Mouse (Mus musculus) spleen, postnatal 10 days (tissue): ENCODE data around the gene Pon2.
"Not testable (repeated sequence)": the region's sequence is repeated elsewhere in the genome, so short reads cannot be mapped to it uniquely, and the experiment has no call there.

Experiments used
- DNase-seq, 2 experiments: peaks; one replicate each; pipeline ENCODE4 v3.0.0; 2021 to 2022; ENCODE audit warnings: low spot score in 2 of 2

The Pon2 gene

DNA sequence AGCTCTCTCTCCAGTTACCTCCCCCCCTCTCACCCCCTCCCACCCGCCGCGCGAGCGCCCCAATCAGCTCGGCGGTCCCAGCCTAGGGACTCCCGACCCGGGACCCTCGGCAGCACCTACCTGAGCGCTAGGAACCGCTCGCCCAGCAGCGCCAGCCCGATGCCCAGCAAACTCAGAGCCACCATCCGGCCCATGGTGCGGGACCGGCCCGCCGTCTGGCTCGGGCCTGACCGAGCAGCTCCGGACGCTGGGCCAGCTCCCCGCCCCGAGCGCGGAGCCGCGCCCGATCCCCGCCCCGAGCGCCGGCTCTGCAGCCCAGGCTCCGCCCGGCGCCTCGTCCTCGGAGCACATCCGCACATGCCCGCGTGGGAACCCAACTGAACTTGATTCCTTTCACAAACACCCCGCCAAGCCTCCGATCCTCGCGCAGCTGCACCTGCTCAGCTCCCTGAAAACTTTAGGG is at the start of gene Pon2:
TSS of gene Pon2 (minus strand) at position 364 of the 463 bp plus-strand sequence.
- peak; percentile 87 to 90 for DNase-seq

DNA sequence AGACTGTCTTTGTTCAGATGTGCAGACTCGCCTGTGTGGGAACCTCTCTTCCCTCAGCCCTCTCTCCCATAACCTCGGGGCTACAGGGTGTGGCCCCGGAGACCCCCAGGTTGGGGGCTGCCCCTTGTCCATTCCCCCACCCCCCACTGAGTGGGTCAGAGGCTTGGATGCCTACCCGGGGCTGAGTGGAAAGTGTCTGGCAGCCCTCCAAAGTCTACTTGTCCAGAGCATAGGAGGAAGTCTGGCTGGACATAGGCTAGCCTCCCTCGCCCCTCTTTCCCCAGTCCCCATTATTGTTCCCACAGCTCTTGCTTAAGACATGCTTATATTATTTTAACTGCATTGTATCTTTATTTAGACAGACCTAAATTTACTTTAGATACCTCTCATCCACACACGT is 46.0 kb upstream of the Pon2 start:
- DNase-seq: no peak

DNA sequence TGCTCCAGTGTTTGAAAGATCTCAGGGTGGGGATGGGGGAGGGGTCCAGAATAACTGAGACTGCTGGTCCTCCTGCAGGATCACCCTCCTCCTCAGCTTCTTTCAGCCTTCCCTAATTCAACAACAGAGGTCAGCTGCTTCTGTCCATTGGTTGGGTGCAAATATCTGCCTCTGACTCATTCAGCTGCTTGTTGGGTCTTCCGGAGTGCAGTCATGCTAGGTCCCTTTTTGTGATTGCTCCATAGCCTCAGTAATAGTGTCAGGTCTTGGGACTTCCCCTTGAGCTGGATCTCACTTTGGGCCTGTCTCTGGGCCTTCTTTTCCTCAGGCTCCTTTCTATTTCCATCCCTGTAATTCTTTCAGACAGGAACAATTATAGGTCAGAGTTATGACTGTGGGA is 41.0 kb upstream of the Pon2 start:
- not testable (repeated sequence) for DNase-seq

- DNase-seq: not testable (repeated sequence)
These were observed 40.5 kb upstream of the Pon2 start for GRCm38 (mm10) chr6:5338781-5339180.

- DNase-seq: not testable (repeated sequence)
These were observed 37.8 kb upstream of the Pon2 start for GRCm38 (mm10) chr6:5336016-5336415.

- DNase-seq: no peak
These were observed 35.8 kb upstream of the Pon2 start for GRCm38 (mm10) chr6:5334021-5334420.

DNA sequence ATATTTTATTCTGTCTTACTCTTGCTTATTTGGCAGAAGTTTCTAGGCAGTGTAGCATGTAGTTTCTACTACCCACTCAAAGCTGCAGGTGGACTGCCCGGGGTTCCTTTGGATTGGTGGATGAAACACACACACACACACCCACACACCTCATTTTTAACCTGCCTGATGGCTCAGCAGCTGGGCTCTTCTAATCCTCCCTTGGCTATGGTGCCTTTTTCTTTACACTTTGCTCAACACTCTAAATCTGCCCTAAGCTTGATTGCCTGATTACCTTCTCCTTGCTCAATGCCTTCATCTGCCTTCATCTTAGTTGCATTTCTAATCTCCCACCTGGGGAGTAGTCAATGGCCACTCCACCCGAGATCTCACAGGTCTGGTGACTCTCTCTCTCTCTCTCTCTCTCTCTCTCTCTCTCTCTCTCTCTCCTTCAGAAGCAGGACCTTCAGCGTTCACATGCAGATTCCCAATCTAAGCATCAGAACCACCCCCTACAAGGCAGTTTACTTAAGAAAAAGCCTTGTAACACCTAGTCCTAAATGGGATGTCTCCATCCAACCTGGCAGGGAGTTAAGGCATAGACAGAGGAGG is 34.4 kb upstream of the Pon2 start:
- no peak for DNase-seq

- no peak for DNase-seq
These were observed 26.9 kb upstream of the Pon2 start for GRCm38 (mm10) chr6:5325122-5325521.

DNA sequence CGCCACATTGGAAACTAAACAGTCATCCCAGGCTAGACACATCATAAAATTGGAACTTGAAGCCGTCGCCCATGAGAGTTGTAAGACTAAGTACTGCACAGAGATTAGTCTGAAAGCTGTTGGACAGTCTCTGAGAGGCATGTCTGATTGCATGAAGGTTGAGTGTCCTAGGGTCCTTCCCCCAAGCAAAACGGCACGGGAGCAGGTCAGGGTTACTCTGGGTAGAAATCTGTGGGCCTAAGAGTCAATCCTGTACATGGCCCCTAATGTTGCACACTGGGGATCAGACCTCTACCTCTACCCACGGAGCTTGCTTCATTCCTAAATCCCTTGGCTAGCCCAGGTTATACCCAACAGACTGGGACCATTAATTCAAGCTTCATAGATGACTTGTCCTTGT is 25.8 kb upstream of the Pon2 start:
- not testable (repeated sequence) for DNase-seq

- no peak for DNase-seq
These were observed 18.4 kb upstream of the Pon2 start for GRCm38 (mm10) chr6:5316630-5317029.

- DNase-seq: no peak
These were observed 17.0 kb upstream of the Pon2 start for GRCm38 (mm10) chr6:5315053-5315759.

DNA sequence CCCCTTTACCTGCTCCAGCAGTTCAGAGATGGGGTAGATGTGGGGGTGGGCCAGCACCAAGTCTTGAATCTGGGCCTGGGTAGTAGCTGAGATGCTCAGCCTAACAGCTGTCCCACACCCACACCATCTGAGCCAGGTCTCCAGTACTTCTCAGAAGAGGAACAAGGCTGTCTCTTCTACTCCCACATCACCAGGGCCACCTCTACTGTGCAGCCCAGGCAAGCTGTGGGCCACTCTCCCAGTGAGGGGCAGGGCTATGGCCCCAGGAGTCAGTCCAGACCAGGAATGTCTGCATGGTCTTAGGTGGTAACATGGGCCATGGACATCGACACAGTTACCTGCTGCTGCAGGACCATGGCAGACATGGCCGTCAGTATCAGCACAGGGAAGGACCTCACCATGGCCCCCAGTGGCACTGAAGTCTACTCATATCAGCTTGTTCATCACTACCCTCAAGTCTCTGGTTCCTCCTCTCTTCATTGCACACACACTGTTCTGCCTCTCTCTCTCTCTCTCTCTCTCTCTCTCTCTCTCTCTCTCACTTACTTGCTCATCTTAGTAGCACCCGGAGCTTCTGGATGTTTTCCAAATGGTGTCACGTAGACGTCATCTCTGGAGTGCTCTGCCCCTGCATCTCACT is 15.8 kb upstream of the Pon2 start:
- DNase-seq: no peak

- no peak for DNase-seq
These were observed 12.2 kb upstream of the Pon2 start for GRCm38 (mm10) chr6:5310491-5310890.

- no peak for DNase-seq
These were observed 11.4 kb upstream of the Pon2 start for GRCm38 (mm10) chr6:5309595-5310197.

DNA sequence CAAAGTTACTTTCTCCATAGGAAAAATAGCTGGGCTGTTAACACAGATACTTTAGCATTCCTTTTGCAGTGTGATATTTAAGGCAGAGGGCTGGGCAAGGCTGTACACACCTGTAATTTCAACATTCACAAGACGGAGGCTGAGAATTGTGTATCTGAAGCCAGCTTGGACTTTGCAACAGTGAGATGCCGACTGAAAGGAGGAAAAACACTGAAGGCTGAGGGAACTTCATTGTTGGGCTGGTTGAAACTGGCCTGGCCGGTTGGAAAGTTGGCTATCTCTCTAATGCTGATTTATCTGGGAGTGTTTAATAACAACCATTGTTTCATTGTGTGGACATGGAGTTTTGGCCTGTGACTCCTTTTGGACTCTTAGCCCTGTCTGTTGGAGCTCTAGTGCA is 7.7 kb upstream of the Pon2 start:
- DNase-seq: no peak

DNA sequence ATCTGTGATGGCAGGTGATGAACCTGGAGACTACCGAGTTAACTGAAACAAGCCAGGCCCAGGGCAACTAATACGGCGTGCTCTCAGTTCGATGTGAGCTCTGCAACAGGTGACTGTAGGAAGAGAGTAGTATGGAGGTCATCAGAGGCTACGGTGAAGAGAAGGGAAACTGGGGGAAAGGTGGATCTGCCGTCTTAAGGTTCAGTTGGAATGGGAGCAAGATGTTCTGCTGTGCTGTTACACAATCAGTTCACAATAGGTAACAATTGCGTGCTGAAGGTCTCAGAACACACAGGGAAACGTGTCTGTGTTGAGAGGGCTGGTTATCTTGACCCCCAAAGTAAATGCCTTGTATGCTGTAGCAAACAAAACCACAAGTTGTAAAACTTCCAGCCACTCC is 6.7 kb upstream of the Pon2 start:
- DNase-seq: no peak

- DNase-seq: no peak
These were observed 2.4 kb upstream of the Pon2 start for GRCm38 (mm10) chr6:5300629-5301028.

DNA sequence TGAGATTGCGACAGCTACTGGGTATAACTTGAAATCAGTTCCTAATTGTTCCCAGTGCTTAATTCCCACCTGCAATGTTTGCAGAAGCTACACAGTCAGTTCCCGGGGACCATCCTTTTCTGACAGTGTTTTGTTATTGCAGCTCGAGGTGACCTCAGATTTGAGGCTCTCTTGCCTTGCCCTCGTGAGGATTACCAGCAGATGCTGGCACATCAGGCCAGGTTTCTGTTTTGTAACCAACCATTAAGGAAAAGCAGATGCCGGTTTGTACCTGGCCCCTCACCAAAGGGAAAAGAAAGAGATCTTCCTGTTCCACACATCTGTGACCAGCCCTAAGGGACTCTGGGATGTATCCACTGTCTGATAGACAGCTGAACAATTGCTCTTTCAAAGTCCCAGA is 1.3 kb upstream of the Pon2 start:
- no peak for DNase-seq

DNA sequence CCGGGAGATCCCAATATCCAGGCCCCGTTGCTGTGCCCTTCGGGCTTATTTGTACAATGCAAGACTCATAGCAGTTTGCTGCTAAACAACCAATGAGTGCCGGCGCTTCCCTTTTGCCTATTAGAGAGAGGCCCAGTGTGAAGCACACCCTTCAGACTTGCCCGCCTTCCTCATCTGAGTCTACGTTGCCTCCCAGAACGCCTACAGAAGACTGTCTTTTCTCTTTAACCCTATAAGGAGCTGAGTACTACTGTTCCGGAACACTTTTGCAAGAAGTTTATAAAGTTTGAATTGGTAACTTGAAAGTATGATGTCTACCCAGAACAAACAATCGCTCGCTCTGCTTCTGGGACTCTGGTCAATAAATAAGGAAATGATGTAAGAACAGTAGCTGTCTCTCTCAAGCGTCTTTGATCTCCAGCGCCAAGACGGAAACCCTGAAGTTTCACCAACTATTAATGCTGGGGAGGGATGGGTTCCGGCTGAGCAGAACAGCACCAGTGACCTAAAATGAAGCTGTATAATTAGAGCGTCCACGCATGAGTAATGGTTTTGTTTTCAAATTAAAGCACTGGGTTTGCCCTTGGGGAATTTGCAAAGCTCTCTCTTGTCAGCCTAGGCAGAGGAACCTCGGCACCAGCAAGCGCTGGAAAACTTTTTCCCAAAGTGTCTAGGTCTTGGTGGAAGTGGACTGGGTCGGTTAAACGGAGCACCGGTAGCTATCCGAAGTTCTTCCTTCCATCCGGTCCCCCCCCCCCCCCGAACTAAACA is 749 bp downstream of the Pon2 start:
- DNase-seq: peak; percentile 68 to 81

DNA sequence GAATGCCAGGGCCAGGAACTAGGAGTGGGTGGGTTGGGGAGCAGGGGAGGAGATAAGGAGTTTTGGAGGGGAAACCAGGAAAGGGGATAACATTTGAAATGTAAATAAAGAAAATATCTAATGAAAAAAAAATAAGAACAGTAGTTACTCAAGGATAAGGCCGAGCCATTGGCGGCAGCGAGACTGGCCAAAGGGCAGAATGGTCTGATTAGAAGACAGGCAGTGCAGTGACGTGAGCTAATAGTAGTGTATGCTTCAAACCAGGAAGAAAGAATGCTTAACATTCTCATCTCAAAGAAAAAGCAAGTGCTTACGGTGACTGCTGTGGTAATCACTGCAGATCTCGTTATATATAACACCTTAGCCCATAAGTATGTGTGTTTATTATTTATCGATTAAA is 2.2 kb downstream of the Pon2 start:
- no peak for DNase-seq

GRCm38 (mm10) chr6:5294659-5295449 is 3.4 kb downstream of the Pon2 start:
- no peak for DNase-seq
